Mouse (Mus musculus) limb, embryonic 14.5 days (tissue): Measurements from ENCODE around the gene Isg20l2. TPM values are rescaled to one million over a fixed set of nuclear protein-coding genes. Genes with fewer than 3 reads are reported as not detected.
"Not testable (repeated sequence)": the region's sequence is repeated elsewhere in the genome, so short reads cannot be mapped to it uniquely, and the experiment has no call there.

Experiments used
- ATAC-seq: fragments of 200-750 bp; cut with Nextera tagmentation; 2 replicates; pipeline ENCODE4 v1.8.0; 2017; ENCODE audit warnings: low read depth, moderate number of reproducible peaks, moderate TSS enrichment; ENCODE audit not compliant: low FRiP score
- DNase-seq: peaks from one replicate; pipeline ENCODE4 v3.0.0-alpha.2; 2015; ENCODE audit warnings: low spot score
- H3K27ac ChIP-seq: fragments of 300-500 bp; sonication (generic); replicated peaks from 2 replicates; pipeline ENCODE4 v1.5.1; 2014; ENCODE audit warnings: low read depth, mild to moderate bottlenecking, low read length, moderate library complexity, mixed read lengths
- H3K27me3 ChIP-seq: fragments of 300-500 bp; sonication (generic); 2 replicates; pipeline ENCODE4 v1.6.1; 2014; ENCODE audit warnings: low read length, mixed read lengths; ENCODE audit not compliant: control insufficient read depth, insufficient read depth
- H3K36me3 ChIP-seq: fragments of 300-500 bp; sonication (generic); 2 replicates; pipeline ENCODE4 v1.6.1; 2014; ENCODE audit warnings: mild to moderate bottlenecking, low read length, moderate library complexity, mixed read lengths; ENCODE audit not compliant: control insufficient read depth, insufficient read depth
- H3K4me1 ChIP-seq: fragments of 300-500 bp; sonication (generic); 2 replicates; pipeline ENCODE4 v1.6.1; 2014; ENCODE audit warnings: antibody characterized with exemption, low read length, mixed read lengths; ENCODE audit not compliant: control insufficient read depth, insufficient read depth
- H3K4me2 ChIP-seq: fragments of 300-500 bp; sonication (generic); replicated peaks from 2 replicates; pipeline ENCODE4 v1.6.1; 2014; ENCODE audit warnings: low read depth, mild to moderate bottlenecking, low read length, moderate library complexity; ENCODE audit not compliant: severe bottlenecking
- H3K4me3 ChIP-seq: fragments of 300-500 bp; sonication (generic); replicated peaks from 2 replicates; pipeline ENCODE4 v1.5.1; 2014; ENCODE audit warnings: low read length
- H3K9ac ChIP-seq: fragments of 300-500 bp; sonication (generic); 2 replicates; pipeline ENCODE4 v1.6.1; 2014; ENCODE audit warnings: mild to moderate bottlenecking, low read depth, low read length, moderate library complexity; ENCODE audit not compliant: severe bottlenecking
- H3K9me3 ChIP-seq: fragments of 300-500 bp; sonication (generic); 2 replicates; pipeline ENCODE4 v1.6.1; 2016; ENCODE audit warnings: low read length; ENCODE audit not compliant: control insufficient read depth
- POLR2A ChIP-seq: fragments of 200-500 bp; IDR thresholded peaks from 2 replicates; pipeline ENCODE4 v1.8.0; 2012; ENCODE audit warnings: inconsistent platforms, mild to moderate bottlenecking, moderate library complexity, borderline replicate concordance; ENCODE audit not compliant: insufficient read depth, insufficient read length; ENCODE audit errors: extremely low read depth
- WGBS: fragments of 180-500 bp; shearing (Covaris S2); extraction: QIAGEN DNeasy Blood & Tissue Kit; methylation state at CpG from one replicate; pipeline ENCODE4 v1.1.7; 2014; 5-methylcytosine and 5-hydroxymethylcytosine counted together
- polyA plus RNA-seq, 2 experiments: library from polyadenylated mRNA; depleted of rRNA in 1 of 2; stranded (reverse) in 1 of 2; unstranded in 1 of 2; fragments of >200 nt; fragmentation: Nextera tagmentation in 1 of 2; extraction: Ambion mirVana in 1 of 2; gene quantifications; 2 replicates each; pipeline versions ENCODE4 v1.2.1 to v1.2.3; 2012 to 2014

Isg20l2 gene
- polyA plus RNA-seq, 2 experiments: 26.7 to 39.7 TPM

DNA sequence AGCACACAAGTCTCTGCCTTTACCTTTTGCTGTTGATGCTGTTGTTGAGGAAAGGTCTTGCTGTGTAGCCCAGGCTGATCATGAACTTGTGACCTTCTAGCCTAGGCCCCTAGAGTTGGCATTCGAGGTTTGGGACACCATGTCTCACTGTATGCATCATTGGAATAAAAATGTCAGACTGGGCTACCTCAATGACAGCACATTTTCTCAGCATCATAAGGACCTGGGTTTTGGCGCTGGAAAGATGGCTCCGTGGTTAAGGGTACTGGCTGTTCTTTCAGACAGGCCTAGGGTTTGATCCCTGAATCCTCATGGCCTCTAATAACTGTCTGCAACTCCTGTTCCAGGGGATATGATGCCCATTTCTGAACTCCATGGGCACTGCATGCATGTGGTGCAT is 30.3 kb upstream of the Isg20l2 start:
- DNase-seq (no peak), ATAC-seq (no peak)
- WGBS: 77% methylated on average over 3 of the region's 3 CpGs
- Histone ChIP-seq H3K27ac (no peak overlapping the region), H3K36me3 (no peaks in the 10 kb centered on the region), H3K9ac (no peak overlapping the region), H3K4me1 (no peaks in the 10 kb centered on the region), H3K9me3 (no peaks in the 10 kb centered on the region), H3K4me3 (no peak overlapping the region), H3K4me2 (no peak overlapping the region), H3K27me3 (no peaks in the 10 kb centered on the region)
- TF ChIP-seq POLR2A: no peak

DNA sequence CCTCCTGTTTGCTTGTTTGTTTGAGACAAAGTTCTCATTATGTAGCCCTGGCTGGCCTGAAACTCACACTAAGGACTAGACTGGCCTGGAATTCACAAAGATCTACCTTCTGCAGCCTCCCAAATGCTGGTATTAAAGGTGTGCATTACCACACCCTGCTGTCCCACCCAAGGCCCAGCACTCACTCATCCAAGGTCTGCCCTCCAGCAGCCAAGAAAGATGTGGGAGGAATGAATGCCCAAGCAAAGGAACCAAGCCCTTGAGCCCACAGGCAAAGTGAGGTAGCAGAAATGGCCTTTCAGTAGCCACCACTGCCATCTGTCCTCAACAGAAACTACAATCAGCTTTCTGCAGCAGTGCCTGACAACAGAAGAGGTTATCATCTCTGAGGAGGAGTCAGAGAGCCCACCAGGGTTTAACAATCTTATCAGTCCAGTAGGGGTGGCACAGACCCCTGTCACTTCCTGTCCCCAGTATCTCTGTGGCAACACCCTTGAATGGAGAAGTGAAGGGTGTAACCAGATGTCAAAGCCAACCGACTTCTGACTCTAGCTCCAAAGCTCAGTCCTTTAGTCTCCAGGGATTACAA is 29.0 kb upstream of the Isg20l2 start:
- WGBS: 67% methylated on average over 1 of the region's 1 CpGs
- Histone ChIP-seq H3K27ac (no peak overlapping the region), H3K9ac (no peak overlapping the region), H3K4me1 (no peaks in the 10 kb centered on the region), H3K9me3 (no peaks in the 10 kb centered on the region), H3K27me3 (no peaks in the 10 kb centered on the region), H3K4me2 (no peak overlapping the region), H3K4me3 (no peak overlapping the region), H3K36me3 (no peaks in the 10 kb centered on the region)
- TF ChIP-seq POLR2A: no peak
- ATAC-seq (no peak), DNase-seq (no peak)

- not testable (repeated sequence) for H3K9ac ChIP-seq, H3K4me1 ChIP-seq, H3K4me3 ChIP-seq, H3K27ac ChIP-seq, ATAC-seq, H3K27me3 ChIP-seq, H3K4me2 ChIP-seq, H3K9me3 ChIP-seq, DNase-seq, H3K36me3 ChIP-seq
- WGBS: 85% methylated on average over 5 of the region's 6 CpGs
Measured at GRCm38 (mm10) chr3:87901959-87902358, 28.2 kb upstream of the Isg20l2 start.

GRCm38 (mm10) chr3:87903821-87904220 is 26.3 kb upstream of the Isg20l2 start:
- H3K36me3 ChIP-seq: no peaks in the 10 kb centered on the region
- no peaks in the 10 kb centered on the region for H3K27me3 ChIP-seq
- no peak overlapping the region for H3K4me2 ChIP-seq
- H3K9ac ChIP-seq: no peak overlapping the region
- H3K9me3 ChIP-seq: no peaks in the 10 kb centered on the region
- no peak for ATAC-seq
- H3K27ac ChIP-seq: no peak overlapping the region
- H3K4me1 ChIP-seq: peaks cover 12% of the 10 kb centered on the region
- no peak overlapping the region for H3K4me3 ChIP-seq
- 28% methylated on average over 5 of the region's 5 CpGs for WGBS
- no peak for TF ChIP-seq POLR2A
- no peak for DNase-seq

DNA sequence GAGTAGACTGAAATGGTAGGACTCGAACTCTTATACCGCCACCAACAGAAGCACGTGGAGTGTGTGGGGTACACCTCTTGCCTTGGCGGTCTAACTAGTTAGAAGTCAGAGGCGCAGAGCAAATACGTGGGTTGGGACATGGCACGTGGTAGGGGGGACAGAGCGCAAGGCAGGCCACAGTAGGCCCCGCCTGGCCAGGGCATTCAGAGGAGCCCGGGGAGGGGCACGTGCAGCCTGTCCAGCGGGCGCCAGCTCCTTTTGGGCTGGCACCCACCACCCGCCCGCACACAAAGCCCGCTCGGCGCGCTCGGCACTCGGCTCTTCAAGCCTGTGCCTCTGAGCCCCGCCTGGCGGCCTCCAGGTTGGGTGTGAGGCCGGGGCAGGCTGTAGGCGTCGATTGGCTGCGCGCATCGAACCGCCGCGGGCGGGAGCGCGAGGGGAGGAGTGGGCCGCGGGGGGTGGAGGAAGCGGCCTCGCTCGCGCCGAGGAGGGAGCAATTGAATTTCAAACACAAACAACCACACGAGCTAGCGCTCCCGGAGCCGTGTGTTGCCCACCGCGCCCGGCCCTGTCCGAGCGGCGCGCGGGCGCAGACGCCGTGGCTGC is 24.1 kb upstream of the Isg20l2 start, which contains the start of gene Hdgf:
TSS of gene Hdgf (plus strand) at position 442 of the 606 bp plus-strand sequence.
- H3K27me3 ChIP-seq: no peaks in the 10 kb centered on the region
- 1% methylated on average over 36 of the region's 57 CpGs for WGBS

More for the DNA sequence above, 24.1 kb upstream of the Isg20l2 start, which contains the start of gene Hdgf:
- Histone ChIP-seq H3K9me3 (no peaks in the 10 kb centered on the region), H3K36me3 (no peaks in the 10 kb centered on the region), H3K4me3 (peak within 1 kb of the TSS; percentile 79), H3K27ac (peak within 1 kb of the TSS; percentile 96), H3K4me2 (peak within 1 kb of the TSS; percentile 74), H3K9ac (peak within 1 kb of the TSS; percentile 90), H3K4me1 (peaks cover 31% of the 10 kb centered on the region)
- 0 out of 2 replicates have a peak, but pooled peaks have one; percentile 43 for TF ChIP-seq POLR2A
- peak; percentile 96 for DNase-seq
- ATAC-seq: peak; percentile 95
